Mouse (Mus musculus) myocyte (in vitro differentiated cells): Measurements from ENCODE around the gene B3galt4. TPM values are rescaled to one million over a fixed set of nuclear protein-coding genes. Genes with fewer than 3 reads are reported as not detected.

Experiments used
- H3K27me3 ChIP-seq: one replicate; pipeline ENCODE4 v1.6.1; 2011; ENCODE audit not compliant: control insufficient read depth, insufficient read depth, insufficient read length
- H3K36me3 ChIP-seq: one replicate; pipeline ENCODE4 v1.6.1; 2011; ENCODE audit not compliant: control insufficient read depth, insufficient read depth
- H3K4me2 ChIP-seq: one replicate; pipeline ENCODE4 v1.6.1; 2011; ENCODE audit warnings: low read depth, control low read depth
- H3K4me3 ChIP-seq: one replicate; pipeline ENCODE4 v1.5.1; 2011; ENCODE audit warnings: mild to moderate bottlenecking, control low read depth, moderate library complexity
- H3K79me2 ChIP-seq: one replicate; pipeline ENCODE4 v1.6.1; 2011; ENCODE audit not compliant: control insufficient read depth, insufficient read depth
- H3ac ChIP-seq: one replicate; pipeline ENCODE4 v1.6.1; 2011; ENCODE audit not compliant: control insufficient read depth, insufficient read length
- CEBPB ChIP-seq: IDR thresholded peaks from 2 replicates; pipeline ENCODE4 v1.6.1; 2011; ENCODE audit warnings: mild to moderate bottlenecking, moderate library complexity; ENCODE audit not compliant: poor library complexity, insufficient read depth, severe bottlenecking
- E2F4 ChIP-seq: IDR thresholded peaks from one replicate; pipeline ENCODE4 v1.6.1; 2011; ENCODE audit warnings: mild to moderate bottlenecking, control low read depth, moderate library complexity; ENCODE audit not compliant: insufficient read depth
- MAX ChIP-seq: IDR thresholded peaks from one replicate; pipeline ENCODE4 v1.6.1; 2011; ENCODE audit warnings: low read depth, mild to moderate bottlenecking, control low read depth
- MYOD1 ChIP-seq, 3 experiments: IDR thresholded peaks; one replicate each; pipeline ENCODE4 v1.6.1; 2011; ENCODE audit warnings: control low read depth in 2 of 3, low read depth in 2 of 3, mild to moderate bottlenecking in 2 of 3, moderate library complexity in 1 of 3; ENCODE audit not compliant: insufficient read length in 2 of 3, control insufficient read depth in 1 of 3
- MYOG ChIP-seq, 3 experiments: IDR thresholded peaks; one replicate each; pipeline ENCODE4 v1.6.1; 2011; ENCODE audit warnings: control low read depth in 2 of 3, low read depth in 2 of 3, mild to moderate bottlenecking in 2 of 3; ENCODE audit not compliant: insufficient read length in 2 of 3, control insufficient read depth in 1 of 3, insufficient read depth in 1 of 3
- POLR2A ChIP-seq: IDR thresholded peaks from one replicate; pipeline ENCODE4 v1.6.1; 2011; ENCODE audit warnings: low read depth, mild to moderate bottlenecking, control low read depth, moderate library complexity; ENCODE audit not compliant: insufficient read length
- POLR2AphosphoS2 ChIP-seq: IDR thresholded peaks from one replicate; pipeline ENCODE4 v1.6.1; 2011; ENCODE audit warnings: low read depth, control low read depth; ENCODE audit not compliant: insufficient read length
- REST ChIP-seq: IDR thresholded peaks from one replicate; pipeline ENCODE4 v1.6.1; 2011; ENCODE audit warnings: mild to moderate bottlenecking, control low read depth, moderate library complexity; ENCODE audit not compliant: insufficient read depth, insufficient read length
- SRF ChIP-seq: IDR thresholded peaks from one replicate; pipeline ENCODE4 v1.6.1; 2011; ENCODE audit warnings: low read depth; ENCODE audit not compliant: control insufficient read depth, insufficient read length
- TCF12 ChIP-seq: IDR thresholded peaks from one replicate; pipeline ENCODE4 v1.6.1; 2011; ENCODE audit warnings: mild to moderate bottlenecking, control low read depth; ENCODE audit not compliant: poor library complexity, insufficient read depth, severe bottlenecking
- TCF3 ChIP-seq: IDR thresholded peaks from one replicate; pipeline ENCODE4 v1.6.1; 2011; ENCODE audit warnings: low read depth, control low read depth; ENCODE audit not compliant: insufficient read length
- USF1 ChIP-seq: IDR thresholded peaks from one replicate; pipeline ENCODE4 v1.6.1; 2011; ENCODE audit warnings: low read depth, mild to moderate bottlenecking, control low read depth, moderate library complexity
- polyA plus RNA-seq: library from polyadenylated mRNA; unstranded; fragments of >200 nt; fragmentation: generic; extraction: Trizol; gene quantifications from one replicate; pipeline ENCODE4 v1.2.1, GENCODE M21; 2012; ENCODE audit warnings: missing spikeins

B3galt4 gene
- polyA plus RNA-seq, 1 experiment = 1.2 TPM

- Histone ChIP-seq H3K79me2 (peaks cover 16% of the 10 kb centered on the region), H3K27me3 (no peaks in the 10 kb centered on the region), H3ac (no peak overlapping the region), H3K4me3 (peak overlapping the region; percentile 82), H3K4me2 (peak overlapping the region; percentile 91), H3K36me3 (no peaks in the 10 kb centered on the region)
- TF ChIP-seq MAX = no peak
- no peak for TF ChIP-seq E2F4
- TF ChIP-seq USF1 = no peak
- TF ChIP-seq POLR2A = no peak
- TF ChIP-seq MYOG (IDR thresholded peaks at IDR 0.05; ENCODE audit: control insufficient read depth in 1 of 3, insufficient read depth in 1 of 3, insufficient read length in 2 of 3, low read depth in 2 of 3) = no peak
- no peak for TF ChIP-seq POLR2AphosphoS2
- TF ChIP-seq SRF = no peak
- TF ChIP-seq MYOD1 (IDR thresholded peaks at IDR 0.05; ENCODE audit: control insufficient read depth in 1 of 3, insufficient read length in 2 of 3, low read depth in 2 of 3) = no peak
- no peak for TF ChIP-seq TCF3
- no peak for TF ChIP-seq REST
- no peak for TF ChIP-seq TCF12
- no peak for TF ChIP-seq CEBPB
Observed at GRCm38 (mm10) chr17:33931159-33931866, 20.0 kb downstream of the B3galt4 start.

- Histone ChIP-seq H3K79me2 (peaks cover 16% of the 10 kb centered on the region), H3ac (peak overlapping the region; percentile 26), H3K4me3 (peak overlapping the region; percentile 82), H3K4me2 (peak overlapping the region; percentile 91), H3K36me3 (no peaks in the 10 kb centered on the region), H3K27me3 (no peaks in the 10 kb centered on the region)
- TF ChIP-seq MAX = no peak
Observed at GRCm38 (mm10) chr17:33930280-33931158, 20.8 kb downstream of the B3galt4 start.

- Histone ChIP-seq H3K36me3 (no peaks in the 10 kb centered on the region), H3K79me2 (peaks cover 16% of the 10 kb centered on the region), H3K4me2 (peak within 1 kb of the TSS; percentile 91), H3ac (peak within 1 kb of the TSS; percentile 26), H3K4me3 (peak within 1 kb of the TSS; percentile 82), H3K27me3 (no peaks in the 10 kb centered on the region)
- TF ChIP-seq MYOG (IDR thresholded peaks at IDR 0.05; ENCODE audit: control insufficient read depth in 1 of 3, insufficient read depth in 1 of 3, insufficient read length in 2 of 3, low read depth in 2 of 3) = peak in 1 of 3 experiments; percentile 46
- peak; percentile 85 for TF ChIP-seq POLR2AphosphoS2
- no peak for TF ChIP-seq TCF3
- TF ChIP-seq REST = no peak
- TF ChIP-seq CEBPB = no peak
- TF ChIP-seq SRF = peak; percentile 68
- TF ChIP-seq MYOD1 (IDR thresholded peaks at IDR 0.05; ENCODE audit: control insufficient read depth in 1 of 3, insufficient read length in 2 of 3, low read depth in 2 of 3) = no peak
- TF ChIP-seq E2F4 = no peak
- TF ChIP-seq POLR2A = peak; percentile 64
- TF ChIP-seq MAX = no peak
- TF ChIP-seq USF1 = no peak
- TF ChIP-seq TCF12 = no peak
Observed at GRCm38 (mm10) chr17:33929371-33930279, 21.7 kb downstream of the B3galt4 start, which contains the start of gene Rgl2. Rgl2 (plus strand) TSS chr17:33929543.

- no peaks in the 10 kb centered on the region for H3K27me3 ChIP-seq
- TF ChIP-seq REST = no peak
- H3K79me2 ChIP-seq = peaks cover 16% of the 10 kb centered on the region
- peak overlapping the region; percentile 26 for H3ac ChIP-seq
- H3K36me3 ChIP-seq = no peaks in the 10 kb centered on the region
- peak overlapping the region; percentile 82 for H3K4me3 ChIP-seq
- peak overlapping the region; percentile 85 for H3K4me2 ChIP-seq
Observed at GRCm38 (mm10) chr17:33928251-33928947, 22.9 kb downstream of the B3galt4 start.
